Mouse (Mus musculus) central nervous system, embryonic 11.5 days (tissue): Measurements from ENCODE around the gene Tspan7. TPM values are rescaled to one million over a fixed set of nuclear protein-coding genes. Genes with fewer than 3 reads are reported as not detected.

Experiments
- polyA plus RNA-seq: library from polyadenylated mRNA; depleted of rRNA; stranded (reverse); fragments of >200 nt; gene quantifications from 2 replicates; pipeline ENCODE4 v1.2.3, GENCODE M21; 2012; rRNA removed

Gene Tspan7
- 35.3 and 54.3 TPM in 2 replicates for polyA plus RNA-seq

GRCm38 (mm10) chrX:10484872-10485569 is at the start of gene Tspan7:
Gene Tspan7 (plus strand): TSS chrX:10485158.

Other genes starting within 250 kb of the Tspan7 start
- 0.29 and 0.49 TPM in 2 replicates for gene Otc, start 232.9 kb upstream of the Tspan7 start, polyA plus RNA-seq
- gene Mid1ip1, start 229.9 kb downstream of the Tspan7 start, polyA plus RNA-seq, result 21.8 and 22.2 TPM in 2 replicates